Mouse (Mus musculus) 3T3-L1 (cell line): ENCODE results near the gene Fgfr3.
A peak's percentile ranks its signal among the peaks of the same experiment; 100 is the strongest.

Source experiments
- DNase-seq: peaks from one replicate; pipeline ENCODE4 v3.0.0-alpha.2; 2015; ENCODE audit warnings: low read depth, low spot score

The Fgfr3 gene

DNA sequence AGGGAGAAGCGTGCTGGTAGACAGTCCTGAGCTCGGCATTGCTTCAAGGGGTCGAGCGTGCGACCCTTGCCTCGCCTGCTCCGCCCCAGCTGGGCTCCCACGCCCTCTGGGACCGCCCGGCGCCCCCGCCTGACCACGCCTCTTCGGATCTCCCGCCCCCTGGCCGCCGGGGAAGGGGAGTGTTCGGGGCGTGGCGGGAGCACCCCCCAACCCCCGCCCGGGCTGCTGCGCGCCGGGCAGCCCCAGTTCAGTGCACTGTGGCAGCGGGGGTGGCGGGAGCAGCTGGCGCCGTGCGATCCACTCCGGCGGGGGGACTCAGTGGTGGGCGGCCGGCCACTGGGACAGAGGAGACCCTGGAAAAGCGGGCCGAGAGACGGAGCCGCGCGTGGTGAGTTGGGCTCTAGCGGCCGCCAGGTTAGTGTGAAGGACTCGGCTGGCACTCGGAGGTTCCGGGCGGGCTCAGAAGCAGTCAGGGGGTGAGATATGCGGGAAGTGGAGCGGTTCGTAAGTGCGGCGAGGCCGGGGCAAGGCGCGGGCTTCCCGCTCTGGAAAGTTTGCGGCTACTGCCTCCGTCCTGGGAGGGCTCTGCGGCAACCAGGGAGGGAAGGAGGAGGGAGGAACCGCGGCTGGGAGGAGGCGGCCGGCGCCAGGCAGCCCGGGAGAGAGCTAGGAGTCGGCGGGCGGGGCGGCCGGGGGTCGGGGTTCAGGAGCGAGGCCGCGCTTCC lies at the start of gene Fgfr3:
Gene Fgfr3, plus strand, starts transcription at position 134 of the 725 bp plus-strand sequence.
- DNase-seq, result peak; percentile 29

DNA sequence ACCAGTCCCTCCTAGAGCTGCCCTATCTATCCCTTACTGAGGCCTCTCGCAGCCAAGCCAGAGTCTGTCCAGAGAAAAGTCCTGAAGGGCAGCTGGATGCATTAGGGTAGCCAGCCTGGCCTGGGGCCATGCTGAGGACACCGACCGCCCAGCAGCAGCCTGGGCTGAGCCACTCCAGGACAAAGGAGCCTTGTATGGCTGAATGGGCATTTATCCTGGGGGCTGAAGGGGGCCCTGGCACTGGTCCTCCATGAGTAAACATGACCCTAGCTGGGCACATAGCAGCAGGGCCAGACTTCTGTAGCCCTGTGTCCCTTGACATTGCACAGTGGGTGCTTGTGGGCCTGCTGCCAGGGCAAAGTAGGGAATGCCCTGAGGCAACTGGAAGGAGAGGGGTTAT lies 47.0 kb upstream of the Fgfr3 start:
- peak; percentile 44 for DNase-seq

DNA sequence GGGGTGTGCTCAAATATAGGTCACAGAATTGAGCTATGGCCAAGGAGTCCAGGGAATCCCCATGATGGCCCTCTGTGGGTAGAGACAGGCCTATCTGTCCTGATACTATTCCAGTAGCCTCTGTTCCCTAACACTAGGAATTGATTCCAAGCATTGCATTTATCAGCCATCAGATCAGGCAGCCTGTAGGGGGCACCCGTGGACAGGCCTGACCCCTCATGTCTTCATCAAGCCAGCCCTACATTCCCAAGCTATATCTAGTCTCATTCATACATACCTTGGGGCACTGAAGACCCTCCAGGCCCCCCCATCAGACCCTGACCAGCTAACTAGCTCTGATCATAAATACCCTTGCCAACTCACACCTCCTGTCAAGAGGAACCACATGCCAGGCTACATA lies 45.5 kb upstream of the Fgfr3 start:
- DNase-seq, result peak; percentile 73

DNA sequence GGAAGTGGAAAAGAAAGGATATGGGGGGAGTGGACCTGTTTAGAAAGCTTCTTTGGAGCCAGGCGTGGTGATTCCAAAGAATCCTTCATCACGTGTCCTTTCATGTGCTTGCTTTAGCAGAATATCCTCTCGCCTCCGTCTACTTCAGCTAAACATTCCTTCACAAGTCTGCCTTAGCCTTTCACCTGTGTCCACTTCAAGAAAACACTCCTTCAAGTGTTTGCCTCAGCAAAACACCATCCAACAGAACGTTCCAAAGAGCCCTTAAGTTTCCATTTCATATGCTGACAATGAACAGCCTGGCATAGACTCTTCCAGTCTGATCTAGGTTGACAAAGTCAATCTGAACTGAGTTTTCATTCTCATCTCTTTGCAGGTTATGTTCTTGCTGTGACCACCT lies 43.2 kb upstream of the Fgfr3 start:
- no peak for DNase-seq

DNA sequence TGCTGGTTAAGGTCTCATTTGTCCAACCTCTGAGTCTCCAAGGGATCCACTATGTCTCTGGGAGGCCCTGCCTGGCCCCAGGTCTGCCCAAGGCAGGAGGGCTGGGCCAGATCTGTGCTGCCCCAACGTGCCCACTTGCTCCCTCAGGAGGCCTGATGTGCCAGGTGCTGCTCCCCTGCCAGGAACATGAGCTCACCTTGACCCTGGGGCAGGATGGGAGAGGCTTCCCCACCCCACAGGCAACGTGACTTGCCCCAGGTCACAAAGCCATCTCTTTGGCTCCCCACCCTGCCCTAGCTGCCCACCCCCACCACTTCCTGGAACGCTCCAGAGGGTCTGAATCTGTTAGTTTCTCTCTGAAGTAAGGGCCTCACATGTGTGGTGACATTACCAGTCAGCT lies 40.4 kb upstream of the Fgfr3 start:
- DNase-seq, result no peak

DNA sequence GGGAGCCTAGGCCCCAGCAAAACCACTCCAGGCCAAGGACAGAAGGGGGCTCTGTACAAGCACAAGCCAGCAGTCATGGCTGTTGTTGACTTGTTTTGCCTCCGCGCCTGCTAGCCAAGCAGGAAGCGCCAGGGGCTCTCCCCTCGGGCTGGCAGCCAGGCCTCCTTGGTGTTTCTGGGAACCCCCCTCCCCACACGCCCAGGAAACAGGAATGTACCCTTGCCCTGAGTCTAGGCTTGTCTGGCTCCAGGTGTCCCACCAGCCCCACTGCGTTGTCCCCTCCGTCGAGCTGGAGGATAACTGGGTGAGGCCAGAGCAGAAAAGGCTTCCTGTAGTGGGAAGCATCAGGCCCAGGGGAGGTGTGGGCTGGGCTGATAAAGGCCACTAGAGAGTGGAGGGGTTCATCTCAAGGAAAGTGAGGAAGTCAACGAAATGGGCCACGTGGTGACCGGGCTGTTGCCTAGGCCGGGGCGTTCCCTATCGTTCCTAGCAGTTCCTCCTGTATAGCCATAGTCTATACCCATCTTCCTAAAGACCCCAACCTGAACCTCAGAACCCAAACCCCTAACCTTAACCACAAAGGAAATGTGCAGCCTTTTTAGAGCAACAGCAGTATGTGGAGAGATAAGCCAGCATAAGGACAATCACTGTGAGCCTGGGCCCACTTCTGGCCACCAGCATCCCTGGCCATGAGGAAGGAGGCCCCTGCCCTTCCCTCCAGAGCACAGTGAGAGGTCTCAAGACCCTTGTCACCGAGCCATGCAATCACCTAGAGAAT lies 39.7 kb upstream of the Fgfr3 start:
- DNase-seq, result no peak

DNA sequence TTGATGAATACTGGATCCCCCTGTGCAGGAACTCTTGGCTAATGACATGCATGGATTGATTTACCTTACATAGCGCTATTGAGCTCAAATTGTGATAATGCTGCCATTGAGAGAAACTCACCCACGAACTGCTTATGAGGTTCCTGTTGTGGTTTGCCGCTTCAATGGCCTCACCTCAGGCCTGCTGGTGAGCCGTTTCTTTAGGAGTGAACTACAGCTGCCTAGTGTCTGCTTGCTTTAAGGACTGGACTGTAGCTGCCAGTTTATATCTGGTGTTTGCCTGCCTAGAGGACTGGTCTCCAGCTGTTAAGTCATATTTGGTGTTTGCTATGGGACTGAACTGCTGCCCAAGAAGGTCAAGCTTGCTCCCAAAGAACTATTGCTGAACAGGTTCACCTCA lies 38.5 kb upstream of the Fgfr3 start:
- DNase-seq, result no peak

DNA sequence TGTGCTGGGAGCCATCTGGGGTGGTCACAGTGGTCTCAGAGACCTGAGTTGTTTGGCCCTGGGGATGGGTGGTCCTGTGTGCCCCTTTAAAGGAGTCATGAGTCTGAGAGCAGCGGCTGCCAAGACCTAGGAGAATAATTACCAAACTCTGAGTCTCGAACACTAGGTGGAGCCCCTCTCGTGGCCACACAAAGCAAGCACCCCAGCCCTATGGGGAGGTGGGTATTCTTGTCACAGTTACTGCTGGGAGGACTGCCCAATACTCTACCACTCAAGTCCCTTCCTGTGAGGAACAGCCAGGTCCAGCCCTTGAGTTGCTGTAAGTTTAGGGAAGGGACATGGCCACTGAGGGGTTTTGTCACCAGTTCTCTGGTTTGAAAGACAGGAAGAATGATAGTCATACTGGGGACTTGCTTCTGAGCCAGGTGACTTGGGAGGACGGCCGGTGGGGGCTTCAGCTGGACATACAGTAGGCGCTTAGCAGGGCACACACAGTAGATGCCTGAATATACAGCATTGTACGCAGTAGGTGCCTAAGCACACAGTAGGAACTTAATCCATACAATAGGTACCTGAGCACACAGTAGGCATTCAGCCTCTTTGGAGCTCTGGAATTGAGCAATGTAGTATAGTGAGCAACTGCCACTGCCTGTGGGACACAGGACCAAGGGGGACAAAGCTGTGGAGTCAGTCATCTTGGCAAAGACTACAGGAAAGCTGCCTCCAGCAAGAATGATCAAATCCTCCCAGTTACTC lies 37.4 kb upstream of the Fgfr3 start:
- peak; percentile 57 for DNase-seq

DNA sequence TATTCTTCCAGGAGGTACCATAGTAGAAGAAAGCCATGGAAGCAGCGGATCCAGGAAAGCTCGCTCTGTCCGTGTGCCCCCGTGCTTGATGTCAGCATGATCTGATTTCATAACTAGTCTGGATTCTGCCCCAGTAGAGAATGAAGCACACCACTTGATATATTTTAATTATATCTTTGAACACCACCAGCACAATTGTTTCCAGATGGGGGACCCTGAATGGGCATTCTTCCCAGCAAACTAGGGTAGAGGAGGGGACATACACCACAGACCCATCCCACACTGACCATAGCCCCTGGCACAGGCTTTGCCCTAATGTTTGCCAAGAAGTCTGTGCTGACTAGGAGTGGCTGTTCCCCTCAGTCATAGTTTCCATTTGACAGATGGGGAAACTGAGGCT lies 36.5 kb upstream of the Fgfr3 start:
- DNase-seq, result no peak

DNA sequence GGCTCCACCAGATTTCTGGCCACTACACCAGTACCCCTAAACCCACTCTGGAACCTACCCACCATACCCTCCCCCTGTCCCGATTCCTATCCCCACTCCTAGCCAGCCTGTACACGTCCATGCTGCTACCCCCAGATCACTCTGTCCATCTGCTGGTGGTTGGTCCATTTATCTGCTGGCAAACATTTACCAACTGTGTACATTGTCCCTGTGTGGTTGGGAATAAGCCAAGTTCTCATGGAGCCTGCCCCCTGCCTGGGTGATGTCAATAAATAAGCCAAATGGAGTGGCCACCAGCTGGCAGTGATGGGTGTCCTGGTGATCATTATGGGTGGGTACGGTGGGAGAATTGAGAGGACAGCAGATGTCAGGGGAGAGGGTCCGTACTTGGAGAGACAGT lies 34.3 kb upstream of the Fgfr3 start:
- no peak for DNase-seq

DNA sequence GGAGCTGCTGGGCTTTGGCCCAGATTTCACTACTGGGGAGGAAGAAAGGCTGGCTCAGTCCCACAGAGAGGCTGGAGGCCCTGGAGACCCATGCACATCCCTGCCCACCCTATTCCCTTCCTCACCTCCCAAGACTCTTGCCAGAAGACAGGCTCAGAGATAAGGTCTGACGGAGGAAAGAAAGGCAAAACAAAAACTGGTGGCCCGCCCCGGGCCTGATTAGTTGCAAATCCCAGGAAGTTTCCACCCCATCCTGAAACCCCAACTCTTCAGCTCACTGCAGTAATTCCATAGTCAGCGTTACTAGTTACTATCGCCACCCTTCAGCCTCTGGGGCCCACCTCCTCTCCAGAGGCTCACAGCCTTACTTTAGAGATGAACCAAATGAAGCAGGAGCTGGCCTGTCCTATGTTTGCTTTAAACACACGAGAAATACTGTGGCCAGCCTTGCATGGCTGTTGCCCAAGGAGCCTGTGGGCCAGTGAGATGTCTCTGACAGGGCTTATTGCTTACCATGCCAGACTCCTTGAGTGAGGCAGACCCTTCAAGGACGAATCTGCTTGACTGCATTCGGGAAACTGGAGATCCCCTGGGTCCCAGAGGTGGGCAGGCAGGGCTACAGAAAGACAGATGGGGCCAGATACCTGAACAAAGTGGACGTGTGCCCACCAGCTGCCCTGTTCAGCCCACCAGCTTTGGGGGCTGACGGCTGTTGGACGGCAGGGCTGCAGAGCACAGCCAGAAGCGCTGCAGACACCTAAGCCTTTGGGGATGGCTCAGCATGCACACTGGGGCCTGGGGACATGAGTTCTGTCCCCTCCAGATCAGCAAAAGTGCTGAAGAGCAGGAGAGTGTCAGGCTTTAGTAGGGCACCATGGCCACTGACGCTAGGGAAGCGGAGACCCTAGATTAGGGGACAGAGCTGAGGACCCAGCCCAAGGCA lies 32.9 kb upstream of the Fgfr3 start:
- DNase-seq, result no peak

DNA sequence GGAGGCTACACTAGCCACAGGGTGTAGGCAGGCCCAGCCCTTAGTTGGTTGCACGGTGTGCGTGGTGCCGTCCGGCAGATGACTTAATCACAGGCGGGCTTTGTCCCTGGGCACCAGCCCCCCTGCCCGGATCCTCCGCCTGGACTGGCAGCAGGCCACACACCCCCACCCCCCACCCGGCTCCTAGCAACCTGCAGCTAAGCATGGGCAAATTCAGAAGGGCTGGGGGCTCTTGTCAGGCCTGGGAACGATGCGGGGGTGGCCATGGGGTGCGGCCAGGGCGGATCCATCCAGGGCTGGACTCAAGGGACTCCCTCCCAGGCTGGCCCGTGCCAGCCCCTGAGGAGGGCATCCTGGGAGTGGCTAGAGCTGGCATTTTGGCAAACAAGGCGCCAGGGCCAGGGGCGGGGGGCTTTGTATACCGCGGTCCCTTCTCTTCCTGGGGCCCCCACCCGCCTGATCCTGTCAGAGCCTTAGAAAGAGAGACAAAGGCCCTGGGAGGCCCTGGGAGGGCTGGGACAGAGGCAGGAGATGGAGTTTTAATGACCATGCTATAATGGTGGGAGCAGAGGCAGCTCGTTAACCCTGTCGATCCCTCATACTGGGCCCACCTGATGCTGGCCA lies 32.1 kb upstream of the Fgfr3 start:
- no peak for DNase-seq

DNA sequence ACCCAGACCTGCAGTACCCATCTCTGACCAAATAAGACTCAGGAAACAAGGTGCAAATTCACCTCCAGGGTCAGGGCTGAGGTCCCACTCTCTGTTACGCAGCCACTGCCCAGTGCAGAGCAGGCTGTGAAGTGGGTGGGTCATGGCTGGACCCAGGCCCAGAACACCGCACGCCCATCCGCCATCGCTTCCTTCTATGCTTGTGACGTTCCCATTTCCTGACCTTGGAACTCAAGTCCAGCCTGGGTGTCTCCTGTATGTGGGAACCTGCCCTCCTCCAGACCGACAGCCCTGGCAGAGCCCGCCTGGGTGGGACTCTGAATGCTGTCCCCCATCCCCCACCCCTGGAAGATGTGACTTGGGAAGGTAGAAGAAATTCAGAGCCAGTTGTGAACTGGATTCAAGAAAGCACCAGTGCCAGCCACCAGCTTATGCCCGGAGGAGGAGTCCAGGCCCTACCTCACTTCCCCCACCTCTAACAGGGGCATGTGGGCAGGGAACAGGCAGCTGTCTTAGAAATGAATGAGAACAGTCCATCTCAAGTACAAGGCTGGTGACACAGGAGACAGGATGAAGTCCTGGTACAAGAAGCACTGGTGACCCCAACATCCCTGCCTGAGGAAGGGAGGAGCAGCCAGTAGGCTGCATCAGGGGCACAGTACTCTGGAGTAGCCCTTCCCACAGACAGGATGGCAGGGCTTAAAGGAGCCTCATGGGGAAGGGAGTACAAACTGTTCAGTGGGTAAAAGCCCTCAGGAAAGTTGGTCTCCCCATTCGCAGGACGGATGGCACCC lies 31.4 kb upstream of the Fgfr3 start:
- no peak for DNase-seq

DNA sequence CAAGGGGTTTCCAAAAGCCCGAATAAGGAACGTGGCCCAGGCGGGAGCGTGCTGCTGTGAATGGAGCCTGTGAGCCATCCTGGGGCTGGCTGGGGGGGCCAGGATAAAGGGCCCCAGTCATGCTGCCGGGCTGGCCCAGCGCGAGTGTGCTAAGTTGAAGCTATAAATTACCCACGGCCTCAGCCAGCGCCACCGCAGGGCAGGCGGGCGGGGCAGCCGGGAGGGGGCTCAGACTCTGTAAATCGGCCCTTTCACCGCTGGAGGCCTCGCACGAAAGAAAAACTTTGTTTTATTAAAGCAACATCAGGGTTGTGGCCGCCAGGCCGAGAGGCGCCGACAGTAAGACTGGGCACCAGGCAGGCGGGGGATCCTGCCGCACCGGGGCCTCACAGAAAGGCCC lies 29.1 kb upstream of the Fgfr3 start:
- no peak for DNase-seq

DNA sequence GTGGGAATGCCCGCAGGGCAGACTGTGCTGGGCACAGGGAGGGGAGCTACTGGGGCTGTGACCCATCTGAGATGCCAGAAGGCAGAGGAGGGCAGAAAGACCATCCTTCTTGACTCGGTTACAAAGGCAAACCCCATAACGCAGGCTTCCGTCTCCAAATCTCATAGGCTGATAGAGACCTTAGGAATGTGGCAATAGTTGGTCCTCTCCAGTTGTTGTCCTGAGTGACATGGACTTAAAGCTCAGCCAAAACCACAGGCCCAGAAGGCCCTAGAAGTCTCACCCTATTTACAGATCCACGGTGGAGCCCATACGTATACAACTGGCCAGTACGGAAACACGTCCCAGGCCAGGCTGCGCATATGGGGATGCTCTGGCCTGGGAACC lies 27.0 kb upstream of the Fgfr3 start:
- no peak for DNase-seq

DNA sequence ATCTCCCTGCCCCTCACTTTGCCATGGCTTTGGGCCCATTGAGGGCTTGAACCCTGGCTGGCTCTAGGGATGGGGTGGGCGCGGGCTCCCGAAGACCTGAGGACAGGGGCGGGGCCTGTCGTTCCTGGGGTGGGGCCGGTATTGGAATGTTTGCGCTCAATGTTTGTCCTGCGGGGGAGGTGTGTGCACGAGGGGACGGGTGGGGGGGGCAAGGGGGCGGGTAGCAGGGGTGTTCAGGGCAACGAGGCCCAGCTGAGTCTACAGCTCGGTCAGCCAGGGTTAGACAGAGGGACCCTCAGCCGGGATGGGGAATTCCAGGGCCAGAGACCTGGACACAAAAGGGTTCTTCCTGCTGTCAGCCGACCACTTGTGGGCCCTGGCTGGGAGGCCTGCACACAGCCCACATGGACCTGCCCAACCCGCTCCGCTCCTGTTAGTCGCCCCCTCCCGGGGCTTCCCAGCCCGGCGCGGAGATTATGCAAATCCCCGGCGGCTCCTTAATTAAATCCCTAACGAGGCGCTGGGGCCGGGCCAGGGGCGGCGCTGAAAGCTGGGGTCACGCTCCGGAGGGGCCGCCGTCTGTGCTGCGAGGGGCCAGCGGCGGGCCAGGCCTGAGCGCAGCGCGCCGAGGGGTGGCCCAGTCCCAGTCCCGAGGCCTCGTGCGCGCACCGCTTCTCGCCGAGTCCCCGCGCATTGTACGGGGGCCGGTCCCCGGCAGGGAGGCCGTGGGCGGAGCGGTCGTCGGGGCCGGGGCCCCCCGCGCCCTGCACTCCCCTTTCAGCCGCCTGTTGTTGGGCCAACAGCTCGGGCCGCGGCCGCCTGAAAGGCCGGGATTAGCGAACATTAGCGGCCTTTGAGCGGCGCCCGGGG lies 26.4 kb upstream of the Fgfr3 start:
- DNase-seq, result no peak

DNA sequence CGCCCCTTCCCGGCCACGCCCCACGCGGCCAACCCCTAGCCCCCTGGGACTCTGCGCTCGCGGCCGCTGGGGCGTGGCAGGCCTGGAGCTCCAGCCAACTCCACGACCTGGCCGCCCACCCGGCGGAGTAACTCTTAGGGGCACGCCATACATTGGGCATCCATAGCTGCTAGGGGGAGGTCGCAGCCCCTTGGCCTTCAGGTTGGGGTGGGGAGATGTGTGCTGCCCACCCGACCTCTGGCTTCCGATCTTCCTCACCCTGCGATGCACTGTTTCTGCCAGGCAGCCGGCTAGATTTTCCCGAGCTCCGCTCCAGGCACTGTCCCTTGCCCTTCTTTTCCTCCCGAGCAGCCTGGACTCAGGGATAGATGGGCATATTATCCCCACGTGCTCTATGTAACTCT lies 25.8 kb upstream of the Fgfr3 start:
- DNase-seq, result no peak

DNA sequence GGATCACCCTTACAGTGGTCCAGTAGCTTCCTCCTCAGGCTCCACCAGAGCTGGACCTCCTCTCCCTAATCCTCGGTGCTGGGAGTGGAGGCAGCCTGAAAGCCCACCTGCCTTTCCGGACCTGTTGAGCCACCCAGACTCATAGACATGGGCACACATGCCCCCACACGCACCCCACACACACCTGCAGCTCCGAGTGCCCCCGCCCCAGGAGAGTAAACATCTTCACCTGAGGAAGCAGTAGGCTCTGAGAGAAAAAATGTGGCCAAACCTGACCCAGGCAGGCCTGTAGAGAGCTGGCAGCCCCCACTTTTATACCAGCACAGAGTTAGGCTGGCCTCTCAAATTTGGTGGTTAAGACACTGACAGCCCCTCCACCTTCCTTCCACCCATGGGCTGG lies 25.0 kb upstream of the Fgfr3 start:
- no peak for DNase-seq

DNA sequence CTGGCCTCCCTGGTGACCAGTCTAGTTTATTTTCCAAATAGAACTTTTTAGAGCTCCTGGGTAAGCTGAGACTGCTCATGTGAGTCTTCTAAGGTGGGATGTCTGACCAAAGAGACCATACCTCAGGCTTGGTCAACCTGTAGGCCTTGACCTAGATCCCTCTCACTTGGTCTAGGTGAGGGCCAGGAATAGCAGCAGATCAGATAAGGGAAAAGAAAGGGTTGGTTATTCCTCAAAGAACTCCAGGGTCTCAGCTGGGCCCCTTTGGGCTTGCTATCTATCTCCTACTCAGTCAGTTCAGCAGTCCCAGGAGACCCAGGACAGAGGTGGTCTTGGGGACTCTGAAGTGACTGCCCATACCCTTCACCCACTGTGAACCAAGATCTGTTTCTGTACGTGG lies 23.9 kb upstream of the Fgfr3 start:
- no peak for DNase-seq
